Mouse (Mus musculus): ENCODE data around the gene F12. TPM values are rescaled to one million over a fixed set of nuclear protein-coding genes. Genes with fewer than 3 reads are reported as not detected.
A peak's percentile ranks its signal among the peaks of the same experiment; 100 is the strongest.

F12 gene
- polyA plus RNA-seq, 1 experiment, result 0.09 TPM

GRCm38 (mm10) chr13:55371007-55371681, 55.4 kb downstream of the F12 start:
- no peak for TF ChIP-seq GATA1 (IDR thresholded peaks at IDR 0.05; ENCODE audit: low read length)
- TF ChIP-seq TAL1 (IDR thresholded peaks at IDR 0.05; ENCODE audit: low read length), result no peak
- Histone ChIP-seq H3K9me3 (ENCODE audit: control insufficient read depth, low read length) (no peaks in the 10 kb centered on the region), H3K4me3 (replicated peaks) (no peak overlapping the region), H3K27me3 (ENCODE audit: control insufficient read depth) (peaks cover 33% of the 10 kb centered on the region), H3K4me1 (ENCODE audit: control insufficient read depth) (peaks cover 47% of the 10 kb centered on the region), H3K36me3 (ENCODE audit: control insufficient read depth) (no peaks in the 10 kb centered on the region)

- Histone ChIP-seq H3K36me3 (ENCODE audit: control insufficient read depth) (no peaks in the 10 kb centered on the region), H3K9me3 (ENCODE audit: control insufficient read depth, low read length) (no peaks in the 10 kb centered on the region), H3K4me1 (ENCODE audit: control insufficient read depth) (peaks cover 51% of the 10 kb centered on the region), H3K4me3 (replicated peaks) (peak overlapping the region; percentile 61), H3K27me3 (ENCODE audit: control insufficient read depth) (peaks cover 30% of the 10 kb centered on the region)
- TF ChIP-seq TAL1 (IDR thresholded peaks at IDR 0.05; ENCODE audit: low read length) (no peak), GATA1 (IDR thresholded peaks at IDR 0.05; ENCODE audit: low read length) (no peak)
These were observed 56.4 kb downstream of the F12 start for GRCm38 (mm10) chr13:55370234-55370633.

- no peaks in the 10 kb centered on the region for H3K36me3 ChIP-seq (ENCODE audit: control insufficient read depth)
- peaks cover 51% of the 10 kb centered on the region for H3K4me1 ChIP-seq (ENCODE audit: control insufficient read depth)
- H3K9me3 ChIP-seq (ENCODE audit: control insufficient read depth, low read length), result no peaks in the 10 kb centered on the region
- peak within 1 kb of the TSS; percentile 61 for H3K4me3 ChIP-seq (replicated peaks)
- H3K27me3 ChIP-seq (ENCODE audit: control insufficient read depth), result peaks cover 29% of the 10 kb centered on the region
- no peak for TF ChIP-seq GATA1 (IDR thresholded peaks at IDR 0.05; ENCODE audit: low read length)
- no peak for TF ChIP-seq TAL1 (IDR thresholded peaks at IDR 0.05; ENCODE audit: low read length)
These were observed 57.0 kb downstream of the F12 start, which contains the start of gene Rgs14 for GRCm38 (mm10) chr13:55369531-55370114. Gene Rgs14 (plus strand): TSS chr13:55369732.

GRCm38 (mm10) chr13:55368401-55368800, 58.2 kb downstream of the F12 start:
- TF ChIP-seq GATA1 (IDR thresholded peaks at IDR 0.05; ENCODE audit: low read length) (no peak), TAL1 (IDR thresholded peaks at IDR 0.05; ENCODE audit: low read length) (no peak)
- Histone ChIP-seq H3K9me3 (ENCODE audit: control insufficient read depth, low read length) (no peaks in the 10 kb centered on the region), H3K36me3 (ENCODE audit: control insufficient read depth) (no peaks in the 10 kb centered on the region), H3K27me3 (ENCODE audit: control insufficient read depth) (peaks cover 18% of the 10 kb centered on the region), H3K4me3 (replicated peaks) (no peak overlapping the region), H3K4me1 (ENCODE audit: control insufficient read depth) (peaks cover 52% of the 10 kb centered on the region)

Other genes with a start within 250 kb of the F12 start
- 0.20 and 0.48 TPM in 2 replicates for gene Nsd1, start 217.0 kb downstream of the F12 start, polyA plus RNA-seq (2012)
- 15.3 and 26.1 TPM in 2 replicates for gene Prelid1, start 106.3 kb downstream of the F12 start, polyA plus RNA-seq (2012)
- gene Rab24, start 104.8 kb downstream of the F12 start, polyA plus RNA-seq (2012), result 11.5 and 12.0 TPM in 2 replicates
- gene Mxd3, start 97.0 kb downstream of the F12 start, polyA plus RNA-seq (2012), result 14.7 and 15.8 TPM in 2 replicates
- gene Lman2, start 64.0 kb downstream of the F12 start, polyA plus RNA-seq (2012), result 2.9 and 4.8 TPM in 2 replicates
- gene Rgs14, start 57.1 kb downstream of the F12 start, polyA plus RNA-seq (2012), result 0.03 TPM in 1 of 2 replicates, not detected in the other
- gene Slc34a1, start 28.6 kb downstream of the F12 start, polyA plus RNA-seq (2012), result not detected in 2 replicates
- not detected in 2 replicates for gene Pfn3, start 11.6 kb downstream of the F12 start, polyA plus RNA-seq (2012)
- gene Grk6, start 18.3 kb upstream of the F12 start, polyA plus RNA-seq (2012), result 9.5 and 10.2 TPM in 2 replicates
- 0.08 and 0.23 TPM in 2 replicates for gene Prr7, start 37.5 kb upstream of the F12 start, polyA plus RNA-seq (2012)
- gene Dbn1, start 61.3 kb upstream of the F12 start, polyA plus RNA-seq (2012), result 0.05 and 0.06 TPM in 2 replicates
- 1.9 and 3.0 TPM in 2 replicates for gene Pdlim7, start 86.9 kb upstream of the F12 start, polyA plus RNA-seq (2012)
- gene Dok3, start 102.5 kb upstream of the F12 start, polyA plus RNA-seq (2012), result 0.54 and 0.67 TPM in 2 replicates
- gene Ddx41, start 109.9 kb upstream of the F12 start, polyA plus RNA-seq (2012), result 4.7 and 5.2 TPM in 2 replicates
- gene Fam193b, start 144.3 kb upstream of the F12 start, polyA plus RNA-seq (2012), result 9.1 and 10.2 TPM in 2 replicates
- gene Tmed9, start 146.9 kb upstream of the F12 start, polyA plus RNA-seq (2012), result 9.5 and 12.0 TPM in 2 replicates
- gene B4galt7, start 173.1 kb upstream of the F12 start, polyA plus RNA-seq (2012), result 0.39 and 0.50 TPM in 2 replicates
- 1.9 and 2.3 TPM in 2 replicates for gene Caml, start 196.2 kb upstream of the F12 start, polyA plus RNA-seq (2012)
- gene Ddx46, start 208.2 kb upstream of the F12 start, polyA plus RNA-seq (2012), result 1.9 and 2.0 TPM in 2 replicates